Mouse (Mus musculus): ENCODE results near the gene Tulp4. TPM values are rescaled to one million over a fixed set of nuclear protein-coding genes. Genes with fewer than 3 reads are reported as not detected.
"Not testable (repeated sequence)": the region's sequence is repeated elsewhere in the genome, so short reads cannot be mapped to it uniquely, and the experiment has no call there.

Gene Tulp4
- total RNA-seq, 2 experiments from 2014 or later = 4.4 to 12.5 TPM

DNA sequence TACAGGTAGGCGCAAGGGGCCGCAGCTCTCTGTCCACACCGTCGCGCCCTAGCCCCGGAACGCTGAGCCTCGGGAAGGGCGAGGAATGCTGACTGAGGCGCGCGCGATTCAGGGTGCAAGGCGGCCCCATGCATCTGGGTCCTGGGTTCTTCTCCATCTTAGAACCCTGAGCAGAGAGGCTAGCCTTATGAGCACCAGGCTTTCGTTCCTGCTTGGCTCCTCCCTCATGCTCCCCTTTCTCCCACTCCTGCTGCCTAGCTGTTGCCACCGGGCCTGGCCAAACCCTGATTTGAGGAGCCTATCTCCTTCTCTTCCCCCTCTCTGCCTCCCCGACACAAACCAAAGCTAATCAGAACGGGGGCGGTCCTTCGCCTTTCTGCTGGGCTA, 150.8 kb downstream of the Tulp4 start:
- not testable (repeated sequence) for ATAC-seq (replicated peaks; ENCODE audit: low FRiP score, low TSS enrichment, poor library complexity, severe bottlenecking)

DNA sequence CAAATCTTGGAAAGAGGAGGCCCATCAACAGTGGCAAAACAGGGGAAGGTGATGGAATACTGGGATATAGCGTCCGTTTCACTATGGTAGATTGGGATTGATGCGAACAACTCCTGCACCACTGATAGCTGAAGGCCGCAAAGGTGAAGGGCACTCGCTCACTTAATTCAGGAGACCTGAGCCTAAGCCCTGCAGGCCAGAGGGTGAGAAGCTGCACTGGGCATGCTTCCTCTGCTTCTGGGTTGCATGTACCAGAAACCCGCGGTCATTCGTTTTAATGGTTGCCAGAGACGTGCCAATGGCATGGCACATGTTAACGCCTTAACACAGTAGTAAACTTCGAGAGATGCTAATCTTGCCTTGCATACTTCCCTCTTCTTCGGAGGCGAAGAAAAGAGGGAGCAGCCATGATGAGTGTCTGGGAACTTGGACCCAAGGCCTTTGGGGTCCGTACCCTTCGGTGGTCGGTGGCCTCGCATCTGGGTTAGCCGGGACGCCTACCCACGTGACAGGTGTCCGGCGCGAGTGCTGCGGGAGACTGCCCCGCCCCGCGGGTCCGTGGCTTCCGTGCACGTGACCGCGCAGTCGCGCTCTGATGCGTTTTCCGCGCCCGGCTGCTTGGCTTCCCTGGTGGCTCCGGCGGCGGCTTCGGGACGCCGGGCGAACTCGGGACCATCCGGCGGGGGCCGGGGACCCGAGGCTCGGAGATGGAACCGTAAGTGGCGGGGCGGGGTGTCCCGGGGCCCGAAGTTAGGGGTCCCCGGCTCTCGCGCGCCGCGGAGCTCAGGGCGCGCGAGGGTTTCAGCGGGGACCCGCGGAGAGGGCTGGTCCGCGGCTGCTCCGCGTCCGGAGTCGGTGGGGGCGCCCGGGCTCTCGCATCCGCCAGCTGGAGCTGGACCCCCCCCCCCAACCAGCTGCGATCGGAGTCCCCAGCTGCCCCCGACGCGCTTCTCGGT, 163.9 kb downstream of the Tulp4 start:
- peak; percentile 62; the same call in 1 of the 2 replicates for ATAC-seq (replicated peaks; ENCODE audit: low FRiP score, low TSS enrichment, poor library complexity, severe bottlenecking)

DNA sequence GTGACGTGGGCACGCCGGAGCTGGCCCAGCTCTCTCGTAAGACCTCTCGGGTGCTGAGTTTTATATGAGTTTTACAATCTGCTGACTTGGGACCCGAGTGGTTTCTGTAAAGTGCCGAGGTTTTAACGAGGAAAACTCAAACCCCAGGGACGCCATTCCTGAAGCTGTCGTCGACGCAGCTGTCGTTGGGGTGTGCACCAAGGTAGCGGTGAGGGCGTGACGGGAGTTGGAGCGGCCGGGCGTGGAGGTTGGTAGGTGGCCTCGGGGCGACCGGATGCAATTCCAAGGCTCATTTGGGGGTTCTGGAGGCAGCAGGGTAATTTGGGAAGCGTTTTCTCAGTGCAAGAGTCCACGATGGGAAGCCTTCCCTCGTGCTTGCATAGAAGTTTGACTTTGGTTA, 164.6 kb downstream of the Tulp4 start:
- peak; percentile 66 for ATAC-seq (replicated peaks; ENCODE audit: low FRiP score, low TSS enrichment, poor library complexity, severe bottlenecking)

DNA sequence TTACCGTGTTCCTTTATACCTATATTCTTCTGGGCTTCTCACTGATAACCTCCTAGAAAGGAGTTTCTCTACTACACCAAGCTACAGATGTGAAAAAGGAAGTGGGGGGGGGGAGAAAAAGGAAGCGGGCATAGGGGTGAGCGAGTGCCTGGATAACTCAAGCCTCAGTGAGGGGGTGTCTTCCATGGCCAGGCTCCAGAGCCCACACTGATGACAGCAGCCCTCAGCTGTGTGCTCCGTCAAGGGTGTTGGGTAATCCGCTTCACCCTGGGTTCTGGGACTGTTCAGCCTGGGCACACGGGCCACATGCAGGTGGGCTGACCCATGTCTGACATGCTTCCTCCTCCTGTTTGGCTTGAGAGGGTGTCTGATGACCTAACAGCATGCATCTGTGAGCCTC, 165.7 kb downstream of the Tulp4 start:
- ATAC-seq (replicated peaks; ENCODE audit: low FRiP score, low TSS enrichment, poor library complexity, severe bottlenecking) = not testable (repeated sequence)

DNA sequence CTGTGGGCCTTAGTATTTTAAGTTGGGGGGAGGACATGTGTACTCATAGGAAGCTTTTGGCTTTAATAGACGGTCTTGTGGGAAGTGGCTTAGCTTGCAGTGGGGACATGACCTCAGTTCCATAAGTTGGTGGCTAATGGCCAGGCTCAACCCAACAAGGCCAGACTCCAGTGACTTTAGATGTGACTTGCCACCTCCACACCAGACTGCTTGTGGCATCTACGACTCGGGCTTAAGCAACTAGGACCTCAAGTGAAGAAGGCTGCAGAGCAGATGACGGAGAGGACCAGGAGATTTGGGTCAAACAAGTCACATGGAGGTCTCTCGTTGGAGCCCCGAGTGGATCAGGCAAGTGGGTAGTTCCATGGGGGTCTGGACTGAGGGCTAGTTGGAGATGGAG, 168.5 kb downstream of the Tulp4 start:
- not testable (repeated sequence) for ATAC-seq (replicated peaks; ENCODE audit: low FRiP score, low TSS enrichment, poor library complexity, severe bottlenecking)

DNA sequence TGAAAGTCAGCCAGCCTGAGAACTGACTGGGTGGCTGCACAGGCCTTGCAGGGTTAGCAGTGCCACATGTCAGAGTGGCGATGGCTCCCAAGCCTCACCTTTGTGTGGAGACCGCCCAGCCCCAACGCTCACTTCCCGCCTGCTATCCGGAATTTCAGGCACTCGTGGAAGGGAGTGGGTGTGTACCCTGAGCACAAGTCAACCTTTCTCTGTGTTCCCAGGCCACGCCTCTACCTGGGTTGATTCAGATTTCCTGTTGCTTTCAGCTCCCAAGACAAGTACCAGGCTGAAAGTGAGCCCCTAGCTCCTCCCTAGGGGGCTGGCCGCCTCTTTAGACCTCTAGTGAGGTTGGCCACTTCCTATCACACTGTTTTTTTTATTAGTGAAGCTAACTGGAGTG, 173.0 kb downstream of the Tulp4 start:
- not testable (repeated sequence) for ATAC-seq (replicated peaks; ENCODE audit: low FRiP score, low TSS enrichment, poor library complexity, severe bottlenecking)

DNA sequence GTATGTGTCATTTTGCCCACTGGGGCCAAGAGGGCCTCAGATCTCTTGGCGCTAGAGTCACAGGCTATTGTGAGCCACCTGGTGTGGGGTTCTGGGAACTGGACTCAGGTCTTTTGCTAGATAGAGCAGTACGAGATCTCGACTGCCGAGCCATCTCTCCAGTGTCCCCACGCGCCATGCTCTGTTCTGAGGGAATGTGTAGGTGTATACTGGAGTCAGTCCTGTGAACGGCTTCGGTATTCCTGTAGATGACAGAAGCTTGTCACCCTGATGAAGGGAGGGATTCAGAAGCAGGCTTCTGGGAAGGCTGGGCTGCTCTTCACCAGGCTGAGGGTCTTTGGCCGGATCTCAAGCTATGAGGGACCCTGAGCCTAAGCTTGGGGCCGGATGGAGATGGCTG, 173.5 kb downstream of the Tulp4 start:
- not testable (repeated sequence) for ATAC-seq (replicated peaks; ENCODE audit: low FRiP score, low TSS enrichment, poor library complexity, severe bottlenecking)

DNA sequence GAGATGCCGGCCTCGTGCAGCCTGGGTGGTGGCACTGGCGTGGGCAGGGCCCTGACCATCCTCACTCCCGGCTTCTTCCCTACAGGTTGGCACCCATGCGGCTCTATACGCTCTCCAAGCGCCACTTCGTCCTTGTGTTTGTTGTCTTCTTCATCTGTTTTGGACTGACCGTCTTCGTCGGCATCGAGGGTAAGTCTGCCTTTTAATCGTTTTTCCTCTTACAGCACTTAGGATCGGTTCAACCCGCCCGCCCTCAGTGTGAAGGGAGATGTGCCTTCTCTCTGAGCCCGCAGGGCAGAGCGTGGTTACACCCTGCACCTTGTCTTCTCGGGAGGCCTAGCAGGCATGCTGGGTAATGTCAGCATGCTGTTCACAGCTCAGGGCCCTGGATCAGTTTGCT, 174.3 kb downstream of the Tulp4 start:
- ATAC-seq (replicated peaks; ENCODE audit: low FRiP score, low TSS enrichment, poor library complexity, severe bottlenecking) = not testable (repeated sequence)

DNA sequence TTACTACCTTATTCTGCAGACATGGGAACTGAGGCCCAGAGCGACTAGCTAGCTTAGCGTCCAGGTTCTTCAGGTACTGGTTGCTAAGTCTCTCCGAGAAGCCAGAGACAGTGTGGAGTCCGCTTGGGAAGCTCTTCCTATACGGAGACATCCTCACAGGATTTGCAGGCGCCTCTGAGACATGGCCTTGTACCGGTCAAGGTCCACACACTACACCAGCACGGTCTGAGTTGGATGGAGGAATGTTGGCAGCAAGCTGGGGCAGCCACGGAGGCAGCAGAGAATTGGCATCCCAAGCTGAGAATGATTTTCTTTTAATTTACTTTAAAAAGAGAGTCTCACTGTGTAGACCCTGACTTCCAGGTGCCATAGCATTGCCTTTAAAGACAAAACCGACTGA, 176.9 kb downstream of the Tulp4 start:
- ATAC-seq (replicated peaks; ENCODE audit: low FRiP score, low TSS enrichment, poor library complexity, severe bottlenecking) = not testable (repeated sequence)

DNA sequence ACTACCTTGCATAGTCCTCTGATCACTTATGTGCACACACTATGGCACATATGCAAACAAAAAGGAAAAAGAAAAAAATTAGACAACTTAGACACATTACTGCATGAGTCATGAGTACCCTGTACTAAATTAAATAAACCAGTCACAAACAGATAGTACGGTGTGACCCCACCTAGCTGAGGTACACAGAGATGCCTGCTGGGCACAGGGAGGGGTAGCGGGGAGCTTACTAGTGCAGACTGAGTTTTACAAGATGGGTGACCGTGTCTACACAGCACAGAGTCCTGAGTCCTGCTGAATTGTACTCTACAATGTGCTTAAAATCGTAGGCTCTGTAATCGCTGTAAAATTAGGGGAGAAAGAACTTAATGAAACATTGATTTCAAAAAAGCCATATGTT, 179.9 kb downstream of the Tulp4 start:
- not testable (repeated sequence) for ATAC-seq (replicated peaks; ENCODE audit: low FRiP score, low TSS enrichment, poor library complexity, severe bottlenecking)

DNA sequence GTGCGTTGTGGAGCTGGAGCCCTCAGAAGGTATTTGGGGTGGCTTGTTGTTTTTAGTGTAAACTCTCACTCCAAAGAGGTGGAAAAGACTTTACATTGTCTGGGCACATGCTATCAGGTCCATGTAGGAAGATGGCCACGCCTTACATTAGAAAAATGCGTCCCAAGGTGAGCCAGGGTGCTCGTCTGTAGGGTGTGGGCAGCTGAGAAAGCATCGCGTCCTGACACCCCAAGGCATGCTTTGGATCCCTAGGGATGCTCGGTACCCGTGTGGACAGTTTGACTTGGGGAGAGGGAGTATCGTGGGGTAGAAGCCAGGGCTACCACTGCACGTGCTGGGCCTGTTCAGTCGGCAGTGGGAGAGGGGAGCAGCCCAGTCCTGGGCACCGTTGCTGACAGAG, 182.8 kb downstream of the Tulp4 start:
- not testable (repeated sequence) for ATAC-seq (replicated peaks; ENCODE audit: low FRiP score, low TSS enrichment, poor library complexity, severe bottlenecking)

DNA sequence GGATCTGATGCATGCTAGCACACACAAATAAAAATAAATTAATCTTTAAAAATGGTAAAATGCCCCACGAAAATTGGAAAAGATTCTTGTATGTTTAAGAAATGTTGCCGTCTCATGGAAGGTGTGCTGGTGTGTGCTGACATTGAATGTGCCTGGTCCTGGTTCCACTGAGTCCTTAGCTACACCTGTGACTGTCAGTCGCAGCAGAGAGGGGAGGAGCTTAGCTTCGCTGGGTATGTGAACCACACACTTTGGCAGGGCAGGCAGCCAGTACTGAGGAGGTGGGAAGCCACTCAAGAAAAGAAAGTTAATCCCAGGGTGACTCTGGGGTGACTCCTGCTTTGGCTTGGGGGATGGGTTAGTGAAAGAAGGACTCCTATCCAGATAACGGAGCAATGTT, 187.6 kb downstream of the Tulp4 start:
- not testable (repeated sequence) for ATAC-seq (replicated peaks; ENCODE audit: low FRiP score, low TSS enrichment, poor library complexity, severe bottlenecking)

DNA sequence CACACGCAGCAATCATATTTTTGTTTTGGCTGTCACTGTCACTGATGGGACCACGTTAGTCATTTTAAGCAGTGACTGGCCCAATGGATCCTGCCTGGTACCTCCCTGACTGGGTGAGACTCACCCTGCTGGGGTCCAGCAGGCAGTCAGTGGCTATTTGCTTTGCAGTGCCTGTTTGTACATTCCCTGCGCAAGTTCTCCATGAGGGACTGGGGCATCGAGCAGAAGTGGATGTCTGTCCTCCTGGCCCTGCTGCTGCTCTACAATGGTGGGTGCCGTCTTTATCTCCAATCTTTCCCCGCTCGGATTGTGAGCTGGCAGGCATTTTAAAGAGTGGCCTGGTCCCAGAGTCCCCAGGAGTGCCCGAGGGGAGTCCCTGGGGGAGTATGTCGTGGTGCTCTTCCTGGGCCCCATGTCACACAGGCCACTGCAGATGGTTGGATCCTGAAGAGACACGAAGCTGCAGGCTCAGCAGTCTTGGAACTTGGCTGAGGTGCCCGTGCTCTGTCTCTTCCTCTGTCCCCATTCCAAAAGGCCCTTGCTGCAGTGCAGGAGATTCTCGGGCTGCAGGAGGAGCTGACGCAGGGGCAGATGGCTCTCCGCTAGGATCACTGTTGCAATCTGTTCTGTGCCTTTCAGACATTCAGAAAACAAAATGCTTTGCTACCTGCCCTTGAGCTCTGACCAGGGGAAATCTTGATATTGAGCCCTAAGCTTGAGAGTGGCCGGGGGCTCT, 191.0 kb downstream of the Tulp4 start:
- not testable (repeated sequence) for ATAC-seq (replicated peaks; ENCODE audit: low FRiP score, low TSS enrichment, poor library complexity, severe bottlenecking)

DNA sequence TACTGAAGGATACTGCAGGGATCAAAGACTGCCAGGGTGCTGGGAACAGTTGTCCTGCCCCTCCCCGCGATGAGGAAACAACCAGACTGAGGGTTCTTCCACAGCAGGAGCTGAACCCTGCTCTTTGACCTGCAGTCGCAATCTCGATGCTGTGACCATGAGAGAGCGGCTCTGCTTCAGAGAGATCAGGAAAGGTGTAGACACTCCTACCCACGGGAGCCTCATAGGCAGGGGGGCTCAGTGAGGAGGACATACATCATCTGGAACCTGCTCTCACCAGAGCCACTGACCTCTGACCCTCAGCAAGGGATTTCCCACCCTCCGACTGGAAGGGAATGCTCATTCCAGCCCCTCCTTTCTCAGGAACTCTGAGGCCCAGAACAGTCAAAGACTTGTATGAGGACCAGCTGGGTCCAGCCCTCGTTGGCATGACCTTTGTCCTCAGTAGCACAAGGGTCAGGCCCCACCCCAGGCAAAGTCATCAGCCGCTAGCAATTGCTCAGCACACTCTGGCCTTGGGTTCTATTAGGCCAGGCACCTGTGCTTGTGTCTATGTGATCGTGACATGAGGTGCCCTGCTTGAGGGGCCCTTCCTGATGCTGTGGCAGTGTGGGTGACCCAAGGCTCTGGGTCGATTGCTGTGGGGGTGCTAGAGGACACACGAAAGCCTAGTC, 194.1 kb downstream of the Tulp4 start:
- not testable (repeated sequence) for ATAC-seq (replicated peaks; ENCODE audit: low FRiP score, low TSS enrichment, poor library complexity, severe bottlenecking)

Other genes with a start within 250 kb of the Tulp4 start
- 2.0 and 3.6 TPM in 2 replicates for gene Synj2, start 165.2 kb upstream of the Tulp4 start, total RNA-seq (2014; fragmentation: Nextera tagmentation)
- gene Synj2, start 165.2 kb upstream of the Tulp4 start, total RNA-seq (2017) = 1.5 and 1.8 TPM in 2 replicates
- gene Serac1, start 26.7 kb upstream of the Tulp4 start, total RNA-seq (2014; fragmentation: Nextera tagmentation) = 3.9 and 4.3 TPM in 2 replicates
- 8.5 and 12.4 TPM in 2 replicates for gene Serac1, start 26.7 kb upstream of the Tulp4 start, total RNA-seq (2017)
- gene Gtf2h5, start 26.7 kb upstream of the Tulp4 start, total RNA-seq (2014; fragmentation: Nextera tagmentation) = 78.5 and 82.2 TPM in 2 replicates
- gene Gtf2h5, start 26.7 kb upstream of the Tulp4 start, total RNA-seq (2017) = 63.6 and 80.9 TPM in 2 replicates
- 9.6 and 11.3 TPM in 2 replicates for gene Tmem181a, start 150.4 kb downstream of the Tulp4 start, total RNA-seq (2014; fragmentation: Nextera tagmentation)
- 4.5 and 5.8 TPM in 2 replicates for gene Tmem181a, start 150.4 kb downstream of the Tulp4 start, total RNA-seq (2017)
- gene Dynlt1a, start 211.1 kb downstream of the Tulp4 start, total RNA-seq (2014; fragmentation: Nextera tagmentation) = 9.8 and 10.0 TPM in 2 replicates
- gene Dynlt1a, start 211.1 kb downstream of the Tulp4 start, total RNA-seq (2017) = 8.9 and 17.5 TPM in 2 replicates